Mouse (Mus musculus): Measurements from ENCODE around the gene AU040320. TPM values are rescaled to one million over a fixed set of nuclear protein-coding genes. Genes with fewer than 3 reads are reported as not detected.

Gene AU040320
- 7.1 and 8.0 TPM in 2 replicates for polyA plus RNA-seq (2012; rRNA removed)

DNA sequence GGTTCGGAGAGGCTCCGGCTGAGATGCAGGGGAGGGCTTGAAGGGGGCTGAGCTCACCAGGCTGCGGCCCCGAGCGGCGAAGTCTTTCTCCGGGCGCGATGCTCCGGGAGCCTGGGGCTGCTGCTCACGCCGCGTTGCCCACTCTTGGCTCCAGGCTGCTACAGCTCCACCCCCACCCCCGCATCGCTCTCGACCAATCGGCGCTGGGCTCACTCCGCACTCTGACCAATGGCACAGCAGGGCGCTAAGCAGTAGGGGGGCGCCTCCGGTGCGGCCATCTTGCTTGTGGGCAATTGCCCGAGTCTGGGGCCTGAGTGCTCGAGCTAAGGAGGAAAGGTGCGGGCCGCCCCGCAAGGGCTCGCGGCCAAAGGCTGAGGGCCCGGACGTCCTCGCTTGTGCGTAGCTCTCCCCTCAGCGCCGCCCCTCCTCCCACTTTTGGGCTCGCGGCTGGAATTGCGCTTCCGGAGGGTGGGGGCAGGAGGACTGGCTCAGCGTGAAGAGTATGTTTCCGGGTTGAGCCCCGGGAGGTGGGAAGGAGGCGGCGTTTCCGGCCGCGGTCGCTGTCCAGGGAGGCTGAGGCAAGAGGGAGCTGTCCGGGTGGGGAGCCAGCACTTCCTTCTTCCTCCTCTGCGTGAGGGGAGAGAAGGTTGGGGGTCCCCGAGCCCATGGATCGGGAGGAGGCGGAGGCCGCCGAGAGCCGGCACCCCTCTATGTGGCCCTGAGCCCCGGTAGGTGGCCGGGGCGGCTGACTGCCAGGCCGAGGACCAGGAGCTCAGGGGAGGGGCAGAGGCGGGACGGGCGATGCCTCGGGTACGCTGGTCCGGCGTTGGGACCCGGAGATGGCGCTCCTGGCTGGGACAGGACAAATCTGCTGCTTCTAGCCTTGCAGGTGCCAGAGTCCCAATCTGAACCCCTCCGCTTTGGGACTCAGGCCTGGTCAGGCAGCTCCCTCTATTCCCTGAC, at the start of gene AU040320, which contains the start of gene Ncdn:
Gene AU040320, plus strand, starts transcription at position 277 of the 963 bp plus-strand sequence.
Gene Ncdn, minus strand, starts transcription at position 171 of the 963 bp plus-strand sequence.

DNA sequence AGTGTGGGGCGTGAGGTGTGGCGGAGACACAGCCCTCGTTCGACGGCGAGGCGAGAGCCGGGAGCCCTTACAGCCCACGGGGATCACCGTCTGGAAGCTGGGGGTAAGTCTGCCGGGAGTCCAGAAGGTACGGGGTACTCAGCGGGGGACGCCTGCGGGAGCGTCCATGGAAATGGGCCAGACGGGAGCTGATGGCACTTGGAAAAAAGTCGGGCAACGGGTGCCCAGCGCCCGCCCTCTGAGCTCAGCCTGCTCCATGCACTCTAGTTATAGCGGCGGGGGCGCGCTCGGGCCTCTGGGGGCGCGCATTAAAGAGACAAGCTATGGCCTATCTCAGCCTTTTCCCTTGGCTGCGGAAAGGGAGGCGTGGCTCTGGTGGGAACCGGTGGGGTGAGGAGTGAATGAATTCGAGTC, 17.3 kb upstream of the AU040320 start, which contains the start of gene Tfap2e:
Gene Tfap2e, minus strand, starts transcription at position 240 of the 414 bp plus-strand sequence.

Other genes starting within 250 kb of the AU040320 start
- 0.42 and 0.44 TPM in 2 replicates for gene Ago4, start 220.1 kb upstream of the AU040320 start, polyA plus RNA-seq (2012; rRNA removed)
- gene Clspn, start 196.6 kb upstream of the AU040320 start, polyA plus RNA-seq (2012; rRNA removed): 8.6 and 9.4 TPM in 2 replicates
- 0.85 and 0.90 TPM in 2 replicates for gene 5730409E04Rik, start 143.7 kb upstream of the AU040320 start, polyA plus RNA-seq (2012; rRNA removed)
- 104 and 108 TPM in 2 replicates for gene Psmb2, start 75.9 kb upstream of the AU040320 start, polyA plus RNA-seq (2012; rRNA removed)
- not detected in 2 replicates for gene Tfap2e, start 17.3 kb upstream of the AU040320 start, polyA plus RNA-seq (2012; rRNA removed)
- gene Ncdn, start 106 bp upstream of the AU040320 start, polyA plus RNA-seq (2012; rRNA removed): 4.2 and 5.0 TPM in 2 replicates
- gene Zmym4, start 214.6 kb downstream of the AU040320 start, polyA plus RNA-seq (2012; rRNA removed): 2.9 and 3.1 TPM in 2 replicates

All from liver, embryonic 18 days (tissue).